Mouse (Mus musculus) embryonic facial prominence, embryonic 10.5 days (tissue): Measurements from ENCODE around the gene Gm49486. TPM values are rescaled to one million over a fixed set of nuclear protein-coding genes. Genes with fewer than 3 reads are reported as not detected.

Experiments used
- DNase-seq: peaks from one replicate; pipeline ENCODE4 v3.0.0-alpha.2; 2017; ENCODE audit warnings: low spot score
- H3K27ac ChIP-seq: fragments of 300-500 bp; sonication (generic); replicated peaks from 2 replicates; pipeline ENCODE4 v1.5.1; 2016; ENCODE audit warnings: mild to moderate bottlenecking
- H3K27me3 ChIP-seq: fragments of 300-500 bp; sonication (generic); replicated peaks from 2 replicates; pipeline ENCODE4 v1.6.1; 2016; ENCODE audit warnings: low read depth, mild to moderate bottlenecking; ENCODE audit not compliant: poor library complexity, severe bottlenecking
- H3K36me3 ChIP-seq: fragments of 300-500 bp; sonication (generic); replicated peaks from 2 replicates; pipeline ENCODE4 v1.6.1; 2016; ENCODE audit warnings: mild to moderate bottlenecking, moderate library complexity
- H3K4me1 ChIP-seq: fragments of 300-500 bp; sonication (generic); 2 replicates; pipeline ENCODE4 v1.6.1; 2016
- H3K4me3 ChIP-seq: fragments of 300-500 bp; sonication (generic); 2 replicates; pipeline ENCODE4 v1.5.1; 2016; ENCODE audit warnings: mild to moderate bottlenecking, moderate library complexity
- H3K9me3 ChIP-seq: fragments of 300-500 bp; sonication (generic); 2 replicates; pipeline ENCODE4 v1.6.1; 2016; ENCODE audit warnings: mild to moderate bottlenecking
- WGBS: fragments of 180-500 bp; shearing (Covaris S2); methylation state at CpG from one replicate; pipeline ENCODE4 v1.1.7; 2016; 5-methylcytosine and 5-hydroxymethylcytosine counted together
- polyA plus RNA-seq: library from polyadenylated mRNA; unstranded; fragments of >200 nt; fragmentation: Nextera tagmentation; extraction: Ambion mirVana; gene quantifications from 2 replicates; pipeline ENCODE4 v1.2.1, GENCODE M21; 2016

The Gm49486 gene
- polyA plus RNA-seq, 1 experiment from 2014 or later: 0.29 TPM

GRCm38 (mm10) chr15:79261757-79262156, 32.6 kb downstream of the Gm49486 start:
- Histone ChIP-seq H3K36me3 (no peaks in the 10 kb centered on the region), H3K4me3 (peak overlapping the region; percentile 76), H3K4me1 (peaks cover 47% of the 10 kb centered on the region), H3K9me3 (no peaks in the 10 kb centered on the region), H3K27me3 (peaks cover 86% of the 10 kb centered on the region), H3K27ac (peak overlapping the region; percentile 82)
- under 1% methylated on average over 27 of the region's 28 CpGs for WGBS
- DNase-seq: peak; percentile 60

- peaks cover 47% of the 10 kb centered on the region for H3K4me1 ChIP-seq
- peak overlapping the region; percentile 76 for H3K4me3 ChIP-seq
- DNase-seq: peak; percentile 70
- no peaks in the 10 kb centered on the region for H3K36me3 ChIP-seq
- no peaks in the 10 kb centered on the region for H3K9me3 ChIP-seq
- H3K27me3 ChIP-seq: peaks cover 89% of the 10 kb centered on the region
- H3K27ac ChIP-seq: no peak overlapping the region
- WGBS: 26% methylated on average over 13 of the region's 13 CpGs
These were observed 33.2 kb downstream of the Gm49486 start for GRCm38 (mm10) chr15:79262375-79262774.

GRCm38 (mm10) chr15:79262786-79263309, 33.7 kb downstream of the Gm49486 start:
- no peak overlapping the region for H3K27ac ChIP-seq
- H3K27me3 ChIP-seq: peaks cover 91% of the 10 kb centered on the region
- 94% methylated on average over 3 of the region's 3 CpGs for WGBS
- H3K4me1 ChIP-seq: peaks cover 47% of the 10 kb centered on the region
- no peaks in the 10 kb centered on the region for H3K9me3 ChIP-seq
- no peak for DNase-seq
- no peaks in the 10 kb centered on the region for H3K36me3 ChIP-seq
- no peak overlapping the region for H3K4me3 ChIP-seq

- peaks cover 94% of the 10 kb centered on the region for H3K27me3 ChIP-seq
- WGBS: 90% methylated on average over 6 of the region's 6 CpGs
- no peak for DNase-seq
These were observed 34.5 kb downstream of the Gm49486 start for GRCm38 (mm10) chr15:79263726-79264125.

GRCm38 (mm10) chr15:79265384-79265783, 36.2 kb downstream of the Gm49486 start:
- no peak overlapping the region for H3K4me3 ChIP-seq
- no peak overlapping the region for H3K27ac ChIP-seq
- DNase-seq: no peak
- H3K36me3 ChIP-seq: no peaks in the 10 kb centered on the region
- no peaks in the 10 kb centered on the region for H3K9me3 ChIP-seq
- H3K27me3 ChIP-seq: peaks cover 88% of the 10 kb centered on the region
- 72% methylated on average over 4 of the region's 4 CpGs for WGBS
- peaks cover 37% of the 10 kb centered on the region for H3K4me1 ChIP-seq

More at GRCm38 (mm10) chr15:79263726-79264125, 34.5 kb downstream of the Gm49486 start:
- Histone ChIP-seq H3K4me1 (peaks cover 38% of the 10 kb centered on the region), H3K4me3 (no peak overlapping the region), H3K27ac (no peak overlapping the region), H3K9me3 (no peaks in the 10 kb centered on the region), H3K36me3 (no peaks in the 10 kb centered on the region)

GRCm38 (mm10) chr15:79268521-79268920, 39.3 kb downstream of the Gm49486 start:
- Histone ChIP-seq H3K4me3 (no peak overlapping the region), H3K9me3 (no peaks in the 10 kb centered on the region), H3K27me3 (peaks cover 84% of the 10 kb centered on the region), H3K27ac (no peak overlapping the region), H3K4me1 (peaks cover 25% of the 10 kb centered on the region), H3K36me3 (no peaks in the 10 kb centered on the region)
- WGBS: 13% methylated on average over 1 of the region's 1 CpGs
- DNase-seq: no peak

GRCm38 (mm10) chr15:79270317-79271123, 41.3 kb downstream of the Gm49486 start:
- Histone ChIP-seq H3K36me3 (no peaks in the 10 kb centered on the region), H3K27ac (peak overlapping the region; percentile 69), H3K4me1 (peaks cover 25% of the 10 kb centered on the region), H3K4me3 (peak overlapping the region; percentile 59), H3K27me3 (peaks cover 67% of the 10 kb centered on the region), H3K9me3 (no peaks in the 10 kb centered on the region)
- DNase-seq: peak; percentile 81
- WGBS: 1% methylated on average over 33 of the region's 33 CpGs

GRCm38 (mm10) chr15:79271124-79271746, 42.0 kb downstream of the Gm49486 start:
- H3K27ac ChIP-seq: 0 out of 2 replicates have a peak overlapping the region, but pooled peaks have one; percentile 69
- peaks cover 60% of the 10 kb centered on the region for H3K27me3 ChIP-seq
- 13% methylated on average over 17 of the region's 17 CpGs for WGBS
- H3K4me3 ChIP-seq: peak overlapping the region; percentile 59
- peak; percentile 72 for DNase-seq
- peaks cover 23% of the 10 kb centered on the region for H3K4me1 ChIP-seq
- H3K9me3 ChIP-seq: no peaks in the 10 kb centered on the region
- H3K36me3 ChIP-seq: no peaks in the 10 kb centered on the region

GRCm38 (mm10) chr15:79273020-79273419, 43.8 kb downstream of the Gm49486 start:
- no peak for DNase-seq

GRCm38 (mm10) chr15:79277728-79278127, 48.5 kb downstream of the Gm49486 start:
- H3K27ac ChIP-seq: no peak overlapping the region
- WGBS: 61% methylated on average over 10 of the region's 10 CpGs

More at GRCm38 (mm10) chr15:79273020-79273419, 43.8 kb downstream of the Gm49486 start:
- H3K27me3 ChIP-seq: peaks cover 48% of the 10 kb centered on the region
- peaks cover 19% of the 10 kb centered on the region for H3K4me1 ChIP-seq
- no peak overlapping the region for H3K27ac ChIP-seq
- WGBS: 64% methylated on average over 10 of the region's 10 CpGs
- no peak overlapping the region for H3K4me3 ChIP-seq
- H3K9me3 ChIP-seq: no peaks in the 10 kb centered on the region
- no peaks in the 10 kb centered on the region for H3K36me3 ChIP-seq

GRCm38 (mm10) chr15:79280209-79280608, 51.0 kb downstream of the Gm49486 start:
- H3K4me3 ChIP-seq: no peak overlapping the region
- no peak overlapping the region for H3K27ac ChIP-seq
- no peaks in the 10 kb centered on the region for H3K27me3 ChIP-seq
- WGBS: 25% methylated on average over 6 of the region's 6 CpGs
- no peaks in the 10 kb centered on the region for H3K9me3 ChIP-seq
- peak; percentile 41 for DNase-seq
- peaks cover 16% of the 10 kb centered on the region for H3K4me1 ChIP-seq
- H3K36me3 ChIP-seq: no peaks in the 10 kb centered on the region

More at GRCm38 (mm10) chr15:79277728-79278127, 48.5 kb downstream of the Gm49486 start:
- Histone ChIP-seq H3K27me3 (peaks cover 11% of the 10 kb centered on the region), H3K4me1 (peaks cover 15% of the 10 kb centered on the region), H3K36me3 (no peaks in the 10 kb centered on the region), H3K4me3 (no peak overlapping the region), H3K9me3 (no peaks in the 10 kb centered on the region)
- no peak for DNase-seq

- Histone ChIP-seq H3K27ac (no peak overlapping the region), H3K36me3 (peaks cover 2% of the 10 kb centered on the region), H3K4me3 (no peak overlapping the region), H3K27me3 (no peaks in the 10 kb centered on the region), H3K4me1 (peaks cover 19% of the 10 kb centered on the region), H3K9me3 (no peaks in the 10 kb centered on the region)
- WGBS: 70% methylated on average over 5 of the region's 5 CpGs
- no peak for DNase-seq
These were observed 51.7 kb downstream of the Gm49486 start for GRCm38 (mm10) chr15:79280850-79281249.
